Mouse (Mus musculus): ENCODE measurements around the gene Emb. TPM values are rescaled to one million over a fixed set of nuclear protein-coding genes. Genes with fewer than 3 reads are reported as not detected.

Emb gene
- total and polyA plus RNA-seq, 3 experiments: 0.43 to 1.7 TPM; not detected in 1

DNA sequence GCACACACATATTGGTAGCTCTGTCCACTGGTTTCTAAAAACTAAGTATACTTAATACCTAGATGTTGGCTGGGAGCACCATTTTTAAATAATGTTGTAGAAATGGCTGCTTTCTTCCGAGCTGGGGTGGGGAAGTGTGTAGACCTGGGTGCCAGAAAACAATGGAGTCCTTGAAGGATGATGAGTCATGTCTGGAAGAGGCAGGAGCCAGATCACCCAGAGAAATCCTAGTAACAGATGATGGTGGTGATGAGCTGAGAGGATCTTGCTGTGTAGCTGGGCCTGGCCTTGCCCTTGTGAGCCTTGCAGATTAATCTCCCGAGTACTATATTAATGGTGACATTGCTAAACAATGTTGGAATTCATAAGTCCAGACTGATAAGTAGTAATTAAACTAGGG, 16.6 kb downstream of the Emb start:
- Histone ChIP-seq H3K36me3 (ENCODE audit: control insufficient read depth in 1 of 2, insufficient read depth in 2 of 2, low read length in 2 of 2) (no peaks in the 10 kb centered on the region), H3K79me2 (ENCODE audit: control insufficient read depth, insufficient read depth, low read length, poor library complexity) (no peaks in the 10 kb centered on the region), H3K9ac (ENCODE audit: control insufficient read depth, low read depth, low read length, poor library complexity, severe bottlenecking) (no peak overlapping the region), H3K27ac (ENCODE audit: control insufficient read depth, low read depth, low read length) (no peak overlapping the region), H3K4me1 (ENCODE audit: control insufficient read depth in 1 of 2, insufficient read depth in 2 of 2, low read length in 2 of 2) (no peaks in the 10 kb centered on the region), H3K27me3 (ENCODE audit: control insufficient read depth in 1 of 2, insufficient read depth in 2 of 2, low read length in 2 of 2) (no peaks in the 10 kb centered on the region), H3K9me3 (replicated peaks; ENCODE audit: insufficient read depth, low read length) (no peaks in the 10 kb centered on the region), H3K4me3 (ENCODE audit: control insufficient read depth in 1 of 2, insufficient read depth in 1 of 2, low read depth in 2 of 2, low read length in 2 of 2) (no peak overlapping the region)
- no peak for DNase-seq (ENCODE audit: low read depth, low spot score)
- no peak for TF ChIP-seq MXI1 (IDR thresholded peaks at IDR 0.05; ENCODE audit: low read depth, low read length)
- no peak for TF ChIP-seq CHD1 (IDR thresholded peaks at IDR 0.05; ENCODE audit: low read depth, low read length)
- no peak for TF ChIP-seq ETS1 (IDR thresholded peaks at IDR 0.05; ENCODE audit: low read depth, low read length)
- no peak for TF ChIP-seq TAL1 (IDR thresholded peaks at IDR 0.05; ENCODE audit: low read length)
- TF ChIP-seq ELF1 (IDR thresholded peaks at IDR 0.05; ENCODE audit: low read depth, low read length): no peak
- TF ChIP-seq MAZ (IDR thresholded peaks at IDR 0.05; ENCODE audit: low read depth, low read length): no peak
- no peak for TF ChIP-seq GABPA (IDR thresholded peaks at IDR 0.05; ENCODE audit: low read depth, low read length)
- TF ChIP-seq JUND (IDR thresholded peaks at IDR 0.05; ENCODE audit: low read depth, low read length): no peak

DNA sequence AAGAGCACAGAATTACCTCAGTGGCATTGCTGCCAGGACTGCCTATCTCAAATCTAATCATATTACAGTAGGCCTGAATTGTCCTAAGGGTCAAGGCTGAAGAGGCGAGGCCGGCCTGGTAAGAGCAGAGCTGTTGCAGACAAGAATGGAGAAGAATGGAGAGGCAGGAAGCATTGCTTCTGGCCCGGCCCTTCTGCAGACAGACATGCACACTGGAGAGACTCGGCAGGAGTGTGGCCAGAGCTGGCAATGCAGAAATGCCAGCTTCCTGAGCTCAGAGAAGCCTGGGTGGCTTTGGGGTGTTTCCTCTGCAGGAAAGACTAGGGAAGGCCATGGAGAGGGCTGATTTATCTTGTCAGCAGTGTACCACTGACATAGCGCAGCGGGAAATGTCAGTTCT, 17.2 kb downstream of the Emb start:
- DNase-seq (ENCODE audit: low read depth, low spot score): no peak
- no peaks in the 10 kb centered on the region for H3K36me3 ChIP-seq (ENCODE audit: control insufficient read depth in 1 of 2, insufficient read depth in 2 of 2, low read length in 2 of 2)
- no peak overlapping the region for H3K9ac ChIP-seq (ENCODE audit: control insufficient read depth, low read depth, low read length, poor library complexity, severe bottlenecking)
- no peaks in the 10 kb centered on the region for H3K79me2 ChIP-seq (ENCODE audit: control insufficient read depth, insufficient read depth, low read length, poor library complexity)
- no peak overlapping the region for H3K27ac ChIP-seq (ENCODE audit: control insufficient read depth, low read depth, low read length)
- no peaks in the 10 kb centered on the region for H3K4me1 ChIP-seq (ENCODE audit: control insufficient read depth in 1 of 2, insufficient read depth in 2 of 2, low read length in 2 of 2)
- no peak for TF ChIP-seq BHLHE40 (IDR thresholded peaks at IDR 0.05; ENCODE audit: borderline replicate concordance, low read depth, low read length)
- no peak for TF ChIP-seq ZC3H11A (IDR thresholded peaks at IDR 0.05; ENCODE audit: low read depth, low read length)
- TF ChIP-seq USF1 (IDR thresholded peaks at IDR 0.05; ENCODE audit: low read depth, low read length): no peak
- TF ChIP-seq GATA1 (IDR thresholded peaks at IDR 0.05; ENCODE audit: low read depth, low read length): no peak
- TF ChIP-seq UBTF (IDR thresholded peaks at IDR 0.05; ENCODE audit: borderline replicate concordance, insufficient read depth, low read depth, low read length): no peak
- TF ChIP-seq HCFC1 (IDR thresholded peaks at IDR 0.05; ENCODE audit: low read depth, low read length): no peak
- TF ChIP-seq MYB (IDR thresholded peaks at IDR 0.05; ENCODE audit: low read depth, low read length): no peak
- TF ChIP-seq CHD2 (IDR thresholded peaks at IDR 0.05; ENCODE audit: low read length): no peak
- TF ChIP-seq MAFK (IDR thresholded peaks at IDR 0.05; ENCODE audit: borderline replicate concordance, low read depth, low read length): no peak
- TF ChIP-seq NELFE (IDR thresholded peaks at IDR 0.05; ENCODE audit: low read depth, low read length): no peak
- no peak for TF ChIP-seq ZMIZ1 (IDR thresholded peaks at IDR 0.05; ENCODE audit: low read depth, low read length)
- TF ChIP-seq CTCF (IDR thresholded peaks at IDR 0.05 in 2 of 3, conservative IDR thresholded peaks at IDR 0.05 in 1 of 3; ENCODE audit: control insufficient read depth in 1 of 3, insufficient read depth in 1 of 3, low read depth in 2 of 3, low read length in 3 of 3, poor library complexity in 1 of 3, severe bottlenecking in 1 of 3): no peak
- TF ChIP-seq USF2 (IDR thresholded peaks at IDR 0.05; ENCODE audit: borderline replicate concordance in 1 of 2, insufficient read depth in 1 of 2, low read depth in 1 of 2, low read length in 2 of 2): no peak
- TF ChIP-seq TAL1 (IDR thresholded peaks at IDR 0.05; ENCODE audit: low read length): no peak
- TF ChIP-seq ETS1 (IDR thresholded peaks at IDR 0.05; ENCODE audit: low read depth, low read length): no peak
- no peak for TF ChIP-seq POLR2AphosphoS5 (IDR thresholded peaks at IDR 0.05; ENCODE audit: borderline replicate concordance, low read depth, low read length)
- no peak for TF ChIP-seq POLR2AphosphoS2 (IDR thresholded peaks at IDR 0.05; ENCODE audit: low read length)
- TF ChIP-seq GABPA (IDR thresholded peaks at IDR 0.05; ENCODE audit: low read depth, low read length): no peak
- H3K9me3 ChIP-seq (replicated peaks; ENCODE audit: insufficient read depth, low read length): no peaks in the 10 kb centered on the region
- H3K4me3 ChIP-seq (ENCODE audit: control insufficient read depth in 1 of 2, insufficient read depth in 1 of 2, low read depth in 2 of 2, low read length in 2 of 2): no peak overlapping the region
- no peaks in the 10 kb centered on the region for H3K27me3 ChIP-seq (ENCODE audit: control insufficient read depth in 1 of 2, insufficient read depth in 2 of 2, low read length in 2 of 2)

Data from MEL (cell line).